Mouse (Mus musculus): Measurements from ENCODE around the gene Apba2.

Gene Apba2

DNA sequence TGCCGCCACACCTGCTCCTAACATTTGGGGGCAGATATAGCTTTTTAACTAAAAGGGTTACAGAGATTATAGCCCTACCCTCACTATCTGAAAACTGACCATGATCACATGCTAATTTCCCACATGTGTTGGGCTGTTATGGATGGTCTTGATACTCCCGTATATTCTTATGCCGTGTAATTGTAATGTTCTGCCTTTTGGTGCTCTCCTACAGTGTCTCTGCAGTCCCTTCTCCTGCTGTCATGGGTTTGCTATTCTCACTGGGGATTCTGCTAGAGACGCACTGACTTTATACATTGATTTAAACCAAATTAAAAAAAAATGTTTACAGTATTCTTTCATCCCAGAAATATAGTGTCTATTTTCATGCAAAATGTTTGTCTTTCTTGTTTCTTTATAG is 157.4 kb downstream of the Apba2 start:
- DNase-seq (ENCODE audit: low spot score) = no peak

GRCm38 (mm10) chr7:64659328-64659727 is 157.8 kb downstream of the Apba2 start:
- no peak for DNase-seq (ENCODE audit: low spot score)

DNA sequence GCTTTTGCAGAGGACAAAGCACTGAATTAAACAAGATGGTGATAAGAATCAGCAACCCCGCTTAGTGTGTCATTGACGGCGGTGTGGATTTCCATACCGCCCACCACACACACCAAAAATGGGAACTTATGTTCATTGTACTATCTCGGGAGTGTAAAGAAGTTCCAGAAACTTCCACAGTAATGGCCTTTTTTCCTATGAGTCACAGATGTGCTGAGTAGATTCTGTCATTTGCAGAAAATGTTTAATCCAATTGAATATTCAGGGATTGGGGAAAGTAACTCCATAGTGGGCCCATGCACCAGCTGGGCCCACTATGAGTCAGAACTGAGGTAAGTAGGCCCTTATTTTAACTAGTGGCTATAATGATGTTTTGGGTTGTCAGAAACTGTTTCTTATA is 161.0 kb downstream of the Apba2 start:
- no peak for DNase-seq (ENCODE audit: low spot score)

GRCm38 (mm10) chr7:64663600-64663999 is 162.1 kb downstream of the Apba2 start:
- DNase-seq (ENCODE audit: low spot score) = no peak

- no peak for DNase-seq (ENCODE audit: low spot score)
These were observed 163.6 kb downstream of the Apba2 start for GRCm38 (mm10) chr7:64665120-64665519.

- DNase-seq (ENCODE audit: low spot score) = no peak
These were observed 164.3 kb downstream of the Apba2 start for GRCm38 (mm10) chr7:64665716-64666298.

DNA sequence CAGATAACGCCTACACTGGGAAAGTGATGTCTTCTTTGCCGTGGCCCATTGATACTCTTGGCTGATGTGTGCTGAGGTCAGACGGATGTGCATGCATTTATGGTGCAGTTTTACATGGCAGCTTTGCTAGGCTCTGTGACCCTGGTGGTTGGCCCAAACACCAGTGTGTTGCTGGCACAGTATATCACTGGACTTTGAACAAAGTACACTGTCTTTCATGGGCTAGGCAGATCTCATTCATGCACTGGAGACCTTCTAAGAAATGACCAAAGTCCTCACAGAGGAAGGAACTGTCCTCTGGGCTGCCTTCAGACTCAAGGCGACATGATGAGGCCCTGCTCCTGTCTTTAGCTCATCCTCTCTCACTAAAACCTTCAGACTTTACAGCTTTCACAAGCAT is 166.5 kb downstream of the Apba2 start:
- no peak for DNase-seq (ENCODE audit: low spot score)

DNA sequence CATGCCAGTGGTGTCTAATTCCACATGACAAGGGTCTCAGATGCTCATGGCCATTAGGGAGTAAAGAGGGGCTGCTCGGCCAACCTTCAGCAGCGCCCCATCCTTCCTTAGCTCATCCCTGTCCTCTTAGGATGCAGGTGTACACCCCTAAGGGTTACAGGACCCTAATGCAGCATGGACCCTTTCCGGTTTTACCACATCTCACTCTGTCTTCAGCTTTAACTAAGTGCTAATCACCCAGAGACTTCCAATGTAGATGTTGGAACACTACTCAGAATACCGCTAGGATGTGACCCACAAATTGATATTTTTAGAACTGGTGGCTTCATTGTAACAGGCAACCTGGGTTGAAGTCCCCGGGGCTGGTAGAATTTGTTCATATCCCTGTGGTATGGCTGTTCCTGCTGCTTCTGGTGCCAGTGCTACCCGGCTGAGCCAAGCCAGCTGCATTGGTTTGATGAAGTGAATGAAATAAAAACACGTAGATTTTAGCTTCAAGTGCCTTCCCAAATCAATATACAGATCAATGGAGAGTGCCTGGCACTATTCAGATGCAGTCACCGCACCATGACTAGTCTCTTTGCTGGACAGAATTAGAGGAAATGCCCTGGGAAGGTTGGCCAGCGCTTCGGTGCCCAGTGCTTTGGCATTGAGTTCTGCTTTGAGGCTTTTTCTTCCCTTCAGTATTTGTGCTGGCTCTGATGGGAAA is 178.4 kb downstream of the Apba2 start:
- DNase-seq (ENCODE audit: low spot score) = no peak

DNA sequence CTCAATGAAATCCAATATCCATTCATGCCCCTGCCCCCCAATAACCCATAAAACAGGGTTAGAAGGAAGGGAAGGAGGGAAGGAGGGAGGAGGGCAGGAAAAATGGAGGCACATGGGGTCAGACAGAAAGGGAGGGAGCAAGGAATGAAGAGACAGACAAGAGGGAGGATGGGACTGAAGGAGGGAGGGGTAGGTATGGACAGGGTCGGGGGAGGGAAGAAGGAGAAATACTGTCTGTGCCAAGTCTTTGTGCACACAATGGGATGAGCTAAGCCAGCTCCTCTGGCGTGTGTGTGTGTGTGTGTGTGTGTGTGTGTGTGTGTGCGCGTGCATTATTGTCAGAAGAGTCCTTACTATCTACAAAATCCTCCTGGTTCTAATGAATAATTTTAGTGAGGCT is 183.4 kb downstream of the Apba2 start:
- DNase-seq (ENCODE audit: low spot score) = no peak

DNA sequence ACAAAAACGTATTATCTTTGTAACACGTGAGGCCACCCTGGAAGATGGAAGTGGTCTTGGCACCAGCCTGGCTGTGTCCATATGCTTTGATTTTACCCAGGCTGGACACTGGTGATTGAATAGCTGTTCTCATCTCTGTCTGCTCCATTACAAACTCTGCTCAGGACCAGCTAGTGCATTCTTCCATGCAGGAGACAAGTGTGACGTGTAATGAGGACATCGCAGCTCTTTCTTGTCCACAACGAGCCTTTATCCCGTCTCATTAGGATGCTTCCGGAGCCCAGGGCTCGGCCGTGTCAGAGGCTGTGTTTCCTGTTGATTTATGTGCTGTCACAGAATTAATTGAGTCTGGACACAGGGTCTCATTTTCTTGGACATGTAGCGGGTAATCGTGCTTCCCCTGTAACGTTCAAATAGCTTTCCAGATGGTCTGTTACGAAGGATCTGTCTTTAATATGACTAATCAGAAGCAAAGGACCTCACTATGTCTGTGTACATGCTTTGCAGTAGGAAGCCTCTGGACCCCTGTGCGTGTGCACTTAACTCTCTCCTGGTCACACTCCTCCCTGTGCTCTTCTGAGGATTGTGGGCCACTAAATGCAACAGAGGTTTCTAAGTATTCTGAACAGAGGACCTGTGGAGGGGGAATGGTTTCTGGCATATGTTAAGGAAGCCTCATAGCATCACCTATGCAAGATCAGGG is 186.8 kb downstream of the Apba2 start:
- no peak for DNase-seq (ENCODE audit: low spot score)

- no peak for DNase-seq (ENCODE audit: low spot score)
These were observed 190.3 kb downstream of the Apba2 start for GRCm38 (mm10) chr7:64691831-64692230.

GRCm38 (mm10) chr7:64694937-64695336 is 193.4 kb downstream of the Apba2 start:
- DNase-seq (ENCODE audit: low spot score) = no peak

GRCm38 (mm10) chr7:64696521-64697281 is 195.2 kb downstream of the Apba2 start:
- DNase-seq (ENCODE audit: low spot score) = no peak

GRCm38 (mm10) chr7:64697791-64698337 is 196.4 kb downstream of the Apba2 start:
- DNase-seq (ENCODE audit: low spot score) = no peak

DNA sequence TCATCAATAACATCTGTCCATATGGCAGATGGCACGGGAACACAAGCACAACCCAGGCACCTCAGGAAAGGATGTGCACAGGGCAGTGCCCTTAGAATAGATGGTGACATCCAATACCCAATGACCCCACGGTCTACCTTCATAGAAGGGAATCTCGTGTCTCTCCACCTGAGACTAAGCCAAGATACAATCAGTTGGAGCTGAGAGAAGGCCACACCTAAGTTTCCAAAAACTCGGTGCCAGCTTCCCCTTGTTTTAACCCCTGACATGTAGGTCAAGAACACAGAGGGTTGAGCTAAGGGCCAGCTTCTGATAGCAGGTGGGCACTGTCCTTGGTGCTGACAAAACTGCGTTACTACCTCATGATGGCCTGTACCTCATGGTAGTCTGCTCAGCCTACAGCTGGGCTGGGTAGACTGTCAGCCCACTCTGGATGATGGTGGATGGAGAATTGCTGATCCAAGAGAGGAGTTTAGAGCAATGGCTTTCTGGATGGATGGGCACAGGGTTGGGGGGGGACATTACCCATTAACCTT is 202.6 kb downstream of the Apba2 start:
- no peak for DNase-seq (ENCODE audit: low spot score)

DNA sequence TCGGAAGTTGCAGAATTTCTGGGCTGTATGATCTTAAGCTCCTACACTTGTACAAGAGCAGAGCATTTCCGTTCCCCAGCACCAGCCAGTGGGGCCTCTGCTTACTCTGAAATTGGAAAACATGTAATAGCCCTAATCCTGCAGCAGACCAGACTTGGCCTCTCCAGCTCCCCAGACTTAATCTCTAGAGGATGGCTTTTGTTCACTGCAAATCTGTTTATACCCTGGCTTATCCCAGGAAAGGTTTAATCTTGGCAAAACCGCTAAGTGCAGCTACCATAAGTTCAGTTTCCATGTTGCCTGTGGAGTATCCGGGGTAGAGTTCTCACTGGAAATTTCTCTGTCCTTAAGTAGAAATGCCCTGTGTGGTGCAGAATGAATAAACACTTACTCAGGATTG is 206.7 kb downstream of the Apba2 start:
- no peak for DNase-seq (ENCODE audit: low spot score)

- DNase-seq (ENCODE audit: low spot score) = no peak
These were observed 208.2 kb downstream of the Apba2 start for GRCm38 (mm10) chr7:64709520-64710262.

DNA sequence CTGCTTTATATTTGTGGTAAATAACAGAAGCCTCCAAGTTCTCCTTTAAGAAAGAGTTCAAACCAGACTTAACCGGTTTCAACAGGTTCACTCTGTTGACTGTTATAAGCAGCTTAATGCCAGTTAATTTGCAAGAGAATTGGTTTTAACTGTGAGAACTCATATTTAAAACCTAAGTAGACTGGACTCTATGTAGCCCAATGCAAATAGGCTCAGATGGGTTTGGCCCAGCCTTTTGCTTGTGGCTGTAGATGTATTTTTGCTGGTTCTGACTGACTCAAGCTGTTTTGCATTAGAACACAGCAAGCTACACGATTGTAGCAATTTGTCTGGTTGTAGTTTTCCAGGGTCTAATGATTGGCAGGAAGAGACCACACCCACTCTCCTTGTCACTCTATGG is 214.8 kb downstream of the Apba2 start:
- DNase-seq (ENCODE audit: low spot score) = no peak

- DNase-seq (ENCODE audit: low spot score) = no peak
These were observed 221.8 kb downstream of the Apba2 start for GRCm38 (mm10) chr7:64723313-64723712.

DNA sequence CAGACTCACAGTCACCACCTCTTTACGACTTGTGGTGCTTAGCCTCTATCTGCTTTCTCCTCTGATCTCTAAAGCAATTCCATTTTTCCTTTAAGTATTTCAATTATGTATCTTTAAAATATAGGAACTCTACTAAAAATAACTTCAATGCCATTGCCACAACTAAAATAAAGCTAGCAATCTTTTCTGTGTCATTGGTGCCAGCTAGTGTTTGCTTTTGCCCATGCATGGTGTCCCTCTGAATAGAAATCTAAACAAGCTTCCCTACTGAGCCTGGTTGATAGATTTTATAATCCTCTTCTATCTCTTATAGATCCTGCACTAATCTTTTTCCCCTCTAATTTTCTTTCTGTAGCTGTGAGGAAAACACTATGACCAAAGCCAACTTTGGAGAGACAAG is 222.9 kb downstream of the Apba2 start:
- DNase-seq (ENCODE audit: low spot score) = no peak

- DNase-seq (ENCODE audit: low spot score) = no peak
These were observed 224.6 kb downstream of the Apba2 start for GRCm38 (mm10) chr7:64725967-64726695.

Measured in urinary bladder, postnatal 14 days (tissue).